Mouse (Mus musculus): Measurements from ENCODE around the gene Gtf2i.

Gene Gtf2i

GRCm38 (mm10) chr5:134275556-134275955, 39.0 kb downstream of the Gtf2i start:
- DNase-seq (ENCODE audit: low read depth) = no peak

DNA sequence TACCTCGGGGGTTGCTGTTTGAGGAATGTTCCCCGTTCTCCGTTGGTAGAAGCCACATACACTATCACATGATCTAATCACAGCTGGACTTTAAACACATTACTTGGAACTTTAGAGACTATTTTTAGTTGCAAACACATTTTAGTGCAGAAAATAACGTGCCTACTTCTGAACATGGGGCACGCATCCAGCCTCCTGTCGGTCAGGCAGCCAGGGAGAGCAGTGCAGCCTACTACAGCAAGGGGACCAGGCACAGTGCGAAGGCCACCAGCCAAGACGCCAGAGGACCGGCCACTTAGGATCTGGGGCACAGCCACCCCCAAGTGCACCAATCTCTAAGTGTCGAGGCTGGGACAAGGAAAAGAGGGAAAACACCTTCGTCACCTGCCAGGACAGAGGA, 39.5 kb downstream of the Gtf2i start:
- DNase-seq (ENCODE audit: low read depth) = no peak

- DNase-seq (ENCODE audit: low read depth) = no peak
Observed at GRCm38 (mm10) chr5:134273761-134274160, 40.8 kb downstream of the Gtf2i start.

DNA sequence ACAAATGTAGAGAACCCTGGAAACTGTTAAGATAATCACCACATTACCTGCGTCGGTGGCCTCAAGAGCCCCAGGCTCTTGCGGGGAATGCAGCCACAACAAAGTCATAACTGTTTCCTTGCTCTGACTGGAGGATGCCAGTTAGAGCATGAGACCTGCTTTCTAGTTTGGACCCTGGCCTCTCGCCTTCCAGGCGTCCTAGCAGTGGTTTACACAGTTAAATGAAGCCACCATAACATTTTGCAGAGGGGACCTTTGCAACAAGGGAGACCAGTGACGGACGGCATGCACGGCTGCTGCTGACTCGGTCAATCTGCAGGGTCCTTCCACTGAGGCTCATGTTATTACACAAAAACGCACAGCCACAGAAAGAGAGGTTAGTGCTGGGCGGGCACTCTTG, 41.8 kb downstream of the Gtf2i start:
- no peak for DNase-seq (ENCODE audit: low read depth)

DNA sequence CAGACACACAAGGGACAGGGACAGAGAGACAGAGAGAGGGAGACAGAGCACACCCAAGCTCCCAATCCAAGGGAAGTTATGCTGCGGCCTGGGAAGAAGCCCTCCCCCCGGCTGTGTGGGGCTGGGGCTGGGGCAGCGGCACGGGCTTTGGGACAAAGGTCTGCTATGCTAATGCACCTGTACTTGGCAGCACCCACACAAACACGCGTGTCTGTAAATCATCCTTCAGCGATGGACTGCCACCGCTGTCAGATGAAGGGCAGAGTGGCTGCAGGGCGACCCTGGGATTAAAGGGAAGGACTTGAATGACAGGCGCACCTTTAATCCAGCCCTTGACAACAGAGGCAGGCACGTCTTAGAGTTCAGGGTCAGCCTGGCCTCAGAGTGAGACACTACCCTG, 43.1 kb downstream of the Gtf2i start:
- no peak for DNase-seq (ENCODE audit: low read depth)

DNA sequence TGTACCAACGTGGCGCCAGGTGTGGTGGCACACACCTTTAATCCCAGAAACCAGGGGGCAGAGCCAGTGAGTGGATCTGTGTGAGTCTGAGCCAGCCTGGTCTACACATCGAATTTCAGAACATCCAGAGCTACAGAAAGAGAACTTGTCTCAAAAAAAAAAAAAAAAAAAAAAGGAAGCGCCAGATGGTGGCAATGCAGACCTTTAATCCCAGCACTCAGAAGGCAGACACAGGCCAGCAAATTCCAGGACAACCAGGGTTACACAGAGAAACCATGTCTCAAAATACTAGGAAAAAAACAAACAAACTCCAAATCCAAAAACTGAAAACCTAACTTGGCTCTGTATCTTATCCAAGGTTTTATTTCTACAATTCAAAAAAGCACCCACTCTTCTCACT, 44.0 kb downstream of the Gtf2i start:
- DNase-seq (ENCODE audit: low read depth) = no peak

DNA sequence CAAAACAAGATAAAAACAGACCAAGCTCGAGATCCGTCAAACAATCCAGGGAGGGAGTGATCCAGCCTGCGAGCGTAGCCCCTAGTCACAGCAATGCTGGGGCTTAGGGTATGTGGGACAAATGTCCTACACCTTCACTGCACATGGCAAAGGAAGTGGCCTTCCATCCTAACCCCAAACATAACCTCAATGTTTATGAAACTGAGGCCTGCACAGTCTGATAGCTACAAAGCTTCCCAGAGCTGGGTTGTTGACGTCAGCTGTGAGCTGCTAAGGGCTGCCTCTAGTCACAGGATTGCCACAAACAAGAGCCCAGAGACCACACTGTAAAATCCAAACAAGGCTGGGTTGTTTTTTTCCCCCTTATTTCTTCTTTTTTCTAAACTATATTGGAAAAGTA, 44.8 kb downstream of the Gtf2i start:
- no peak for DNase-seq (ENCODE audit: low read depth)

GRCm38 (mm10) chr5:134268751-134269150, 45.8 kb downstream of the Gtf2i start:
- no peak for DNase-seq (ENCODE audit: low read depth)

DNA sequence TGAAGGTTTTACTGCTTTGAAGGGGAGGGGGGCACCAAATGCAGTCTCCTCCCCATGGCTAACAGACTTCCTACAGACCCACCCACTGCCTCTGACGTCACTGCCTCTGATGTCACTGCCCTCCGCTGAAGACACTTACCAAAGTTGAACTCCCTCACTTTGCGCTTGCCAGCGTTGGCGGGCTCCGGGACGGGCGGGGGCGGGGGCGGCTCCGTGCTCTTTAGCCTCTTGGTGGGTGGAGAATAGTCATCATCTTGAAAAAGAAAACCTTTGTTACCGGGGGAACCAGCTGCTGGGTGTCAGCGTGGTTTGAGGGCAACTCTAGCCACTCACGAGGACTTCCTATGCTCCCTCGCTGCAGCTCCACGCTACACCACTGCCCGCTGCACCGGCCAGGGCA, 48.2 kb downstream of the Gtf2i start:
- DNase-seq (ENCODE audit: low read depth) = no peak

DNA sequence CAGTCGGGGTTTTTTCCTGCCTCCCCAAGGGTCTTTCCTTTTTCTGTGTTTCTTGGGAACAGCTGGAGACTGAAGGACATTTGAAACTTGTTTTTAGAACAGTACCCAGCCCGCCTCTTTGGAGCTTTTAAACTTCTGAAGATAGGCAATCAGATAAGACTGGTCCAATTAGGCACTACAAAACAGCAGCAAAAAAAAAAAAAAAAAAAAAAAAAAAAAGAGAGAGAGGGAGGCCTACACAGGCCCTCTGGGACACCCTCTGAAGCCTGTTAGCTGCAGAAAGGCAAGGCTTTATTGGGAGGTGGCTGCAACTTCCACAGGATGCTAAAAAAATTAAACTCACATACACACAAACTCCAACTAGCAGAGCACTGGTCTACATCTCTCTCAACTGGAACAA, 48.7 kb downstream of the Gtf2i start:
- no peak for DNase-seq (ENCODE audit: low read depth)

- no peak for DNase-seq (ENCODE audit: low read depth)
Observed at GRCm38 (mm10) chr5:134260001-134260636, 54.4 kb downstream of the Gtf2i start.

- no peak for DNase-seq (ENCODE audit: low read depth)
Observed at GRCm38 (mm10) chr5:134258934-134259333, 55.6 kb downstream of the Gtf2i start.

- DNase-seq (ENCODE audit: low read depth) = no peak
Observed at GRCm38 (mm10) chr5:134258395-134258794, 56.2 kb downstream of the Gtf2i start.

DNA sequence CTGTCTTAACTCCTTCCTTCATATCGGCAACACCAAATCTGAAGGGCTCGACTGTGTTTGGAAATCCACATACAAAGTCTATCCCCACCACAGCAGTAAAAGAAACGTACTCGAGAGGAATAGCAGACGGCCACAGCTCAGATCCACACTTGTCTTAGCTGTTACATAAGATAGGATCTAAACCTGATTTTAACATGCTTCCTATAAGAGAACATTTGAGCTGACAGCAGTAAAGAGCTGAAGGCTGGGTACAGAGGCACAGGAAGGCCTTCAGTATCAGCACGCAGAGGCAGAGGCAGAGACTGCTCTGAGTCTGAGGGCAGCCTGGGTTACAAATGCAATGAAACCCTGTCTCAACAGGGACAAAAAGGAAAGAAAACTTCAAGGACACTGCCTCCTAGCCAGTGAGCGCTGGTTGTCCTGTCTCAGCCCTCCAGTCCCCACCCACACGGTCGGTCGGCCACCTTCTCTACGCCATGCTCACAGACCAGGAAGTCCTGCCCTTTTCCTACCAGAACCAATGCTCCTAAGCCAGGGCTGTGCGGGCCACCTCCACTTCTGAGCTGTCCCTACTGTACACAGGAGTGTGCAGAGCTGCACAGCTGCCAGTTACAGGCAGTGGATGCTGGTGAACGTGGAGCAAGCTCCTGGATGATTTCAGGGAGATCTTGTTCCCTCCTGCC, 57.1 kb downstream of the Gtf2i start:
- DNase-seq (ENCODE audit: low read depth) = no peak

DNA sequence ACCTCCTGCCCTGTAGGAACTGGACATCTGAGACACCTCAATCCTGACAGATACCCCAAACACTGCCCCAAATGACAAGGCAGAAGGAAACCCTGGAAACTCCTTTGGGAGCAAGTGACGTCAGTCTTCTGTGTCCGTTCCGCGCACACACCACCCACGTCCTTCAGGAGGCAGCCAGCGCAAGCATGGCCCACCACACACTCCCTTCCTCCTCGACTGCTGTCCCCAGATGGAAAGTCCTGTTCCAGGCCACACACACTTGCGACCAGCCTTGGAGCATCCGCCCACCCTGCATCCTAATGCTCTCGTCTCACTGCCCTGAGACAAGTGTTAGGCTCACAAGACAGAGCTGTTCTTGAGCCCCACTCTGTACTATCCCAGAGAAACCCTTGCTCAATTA, 59.3 kb downstream of the Gtf2i start:
- no peak for DNase-seq (ENCODE audit: low read depth)

DNA sequence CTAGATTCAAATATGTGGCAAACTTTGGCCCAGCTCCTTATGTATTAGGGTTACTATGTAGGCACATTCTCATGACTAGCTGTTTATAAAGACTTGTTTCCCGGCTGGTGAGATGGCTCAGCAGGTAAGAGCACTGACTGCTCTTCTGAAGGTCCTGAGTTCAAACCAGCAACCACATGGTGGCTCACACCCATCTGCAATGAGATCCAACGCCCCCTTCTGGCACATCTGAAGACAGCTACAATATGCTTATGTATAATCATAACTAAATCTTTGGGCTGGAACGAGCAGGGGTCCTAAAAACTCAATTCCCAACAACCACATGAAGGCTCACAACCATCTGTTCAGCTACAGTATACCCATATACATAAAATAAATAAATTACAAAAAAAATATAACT, 60.8 kb downstream of the Gtf2i start:
- DNase-seq (ENCODE audit: low read depth) = no peak

DNA sequence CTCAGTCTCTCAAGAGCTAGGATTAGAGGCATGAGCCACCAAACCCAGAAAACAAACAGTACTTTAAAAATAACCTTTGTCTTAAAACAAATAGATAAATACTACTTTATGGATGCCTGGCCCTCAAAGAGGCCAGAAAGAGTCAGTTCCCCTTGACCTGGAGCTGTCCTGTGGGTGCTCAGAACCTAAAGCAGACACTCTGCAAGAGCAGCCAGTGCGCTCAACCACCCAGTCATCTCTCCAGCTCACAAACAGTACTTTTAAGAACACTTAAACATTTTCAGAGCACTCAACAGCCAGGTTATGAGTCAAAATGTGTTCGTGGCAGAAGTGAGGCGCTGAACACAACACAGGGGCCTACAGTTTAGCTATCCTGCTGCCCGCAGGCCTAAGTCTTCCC, 63.5 kb downstream of the Gtf2i start:
- no peak for DNase-seq (ENCODE audit: low read depth)

- DNase-seq (ENCODE audit: low read depth) = no peak
Observed at GRCm38 (mm10) chr5:134250601-134251000, 64.0 kb downstream of the Gtf2i start.

DNA sequence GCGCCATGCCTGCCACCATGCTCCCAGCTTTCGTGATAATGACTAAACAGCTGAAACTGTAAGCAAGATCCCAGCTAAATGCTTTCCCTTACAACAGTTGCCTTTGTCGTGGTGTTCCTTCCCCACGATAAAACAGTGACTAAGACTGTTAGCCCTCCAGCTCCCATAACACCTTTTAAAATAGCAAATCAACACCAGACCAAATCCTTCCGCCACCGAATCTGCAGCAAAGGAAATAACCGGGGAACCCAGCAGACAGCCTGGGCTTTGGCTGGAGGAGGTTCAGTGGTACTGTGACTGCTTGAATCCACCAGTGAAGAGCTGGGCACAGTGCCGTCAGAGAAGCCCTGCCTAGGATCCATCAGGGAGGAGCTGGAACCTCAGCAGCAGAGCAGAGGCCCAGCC, 65.3 kb downstream of the Gtf2i start:
- DNase-seq (ENCODE audit: low read depth) = no peak

GRCm38 (mm10) chr5:134248608-134249244, 65.8 kb downstream of the Gtf2i start:
- DNase-seq (ENCODE audit: low read depth) = no peak

DNA sequence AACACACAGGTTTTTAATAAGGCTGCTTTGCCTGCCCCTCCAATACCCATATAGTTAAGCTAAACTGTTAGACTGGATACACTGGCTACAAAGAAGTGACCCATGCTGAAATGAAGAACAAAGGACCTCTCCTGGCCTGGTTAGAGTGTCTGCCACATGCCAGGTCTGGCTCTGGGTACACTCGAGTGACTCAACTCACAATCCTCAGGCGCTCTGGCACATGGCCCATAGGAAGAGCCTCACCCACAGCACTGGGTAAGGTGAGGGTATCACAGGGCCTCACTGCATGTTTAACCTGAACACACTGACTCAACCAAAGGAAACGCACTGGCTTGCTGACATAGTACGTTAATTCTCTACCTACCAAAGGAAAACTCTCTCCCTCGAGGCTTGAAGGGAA, 68.4 kb downstream of the Gtf2i start:
- no peak for DNase-seq (ENCODE audit: low read depth)

DNA sequence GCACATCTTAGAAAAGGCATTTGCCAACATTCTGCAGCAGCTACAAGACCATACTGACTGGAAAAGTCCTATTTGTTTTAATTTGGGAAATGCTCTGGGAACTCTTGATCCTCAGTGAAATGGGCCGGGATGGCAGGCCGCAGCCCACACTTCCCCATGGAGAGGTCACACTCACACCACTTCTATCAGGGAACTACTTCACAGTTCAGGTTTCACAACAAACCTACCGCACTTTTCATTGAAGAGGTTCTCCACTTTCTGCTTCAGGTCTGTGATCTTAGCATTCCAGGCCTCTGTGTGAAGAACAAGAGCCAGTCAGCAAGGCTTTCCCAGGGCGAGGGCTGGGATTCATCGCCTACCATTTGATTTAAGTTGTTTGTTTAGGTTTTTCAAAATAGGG, 69.7 kb downstream of the Gtf2i start:
- no peak for DNase-seq (ENCODE audit: low read depth)

DNA sequence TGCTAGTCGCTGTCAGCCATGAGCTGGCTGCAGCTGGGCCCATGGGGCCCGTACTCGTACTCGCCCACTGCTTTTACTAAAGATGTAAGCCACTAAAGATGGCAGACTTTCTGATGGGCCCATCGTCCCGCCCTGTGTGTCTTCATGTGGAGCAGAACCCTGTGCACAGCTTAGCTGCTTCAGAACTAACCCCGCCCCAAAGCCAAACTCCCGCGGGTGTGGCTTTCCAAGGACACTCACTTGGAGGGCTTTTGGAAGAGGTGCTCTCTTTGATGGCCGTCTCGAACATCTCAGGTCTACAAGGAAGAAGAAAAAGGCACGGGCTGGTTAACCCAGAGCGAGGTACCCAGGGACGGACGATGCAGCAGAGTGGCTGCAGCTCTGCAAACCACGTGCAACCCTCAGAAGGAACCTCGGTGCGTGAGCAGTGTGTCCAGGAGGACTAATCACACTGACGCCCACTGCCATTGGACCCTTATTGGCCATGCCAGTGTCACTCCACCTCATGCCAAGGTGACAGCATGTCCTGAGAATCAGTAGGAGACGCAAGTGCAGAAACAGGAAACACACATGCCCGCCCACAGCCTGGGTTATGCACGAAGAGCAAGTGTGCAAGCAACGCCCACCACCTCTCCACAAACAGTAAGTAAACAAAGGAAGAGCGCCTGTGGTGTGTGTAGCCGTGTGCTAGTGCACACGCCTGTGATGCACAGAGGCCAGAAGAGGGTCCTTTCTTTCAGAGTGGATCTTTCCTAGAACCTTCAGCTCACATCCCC, 70.7 kb downstream of the Gtf2i start:
- no peak for DNase-seq (ENCODE audit: low read depth)
